ENCODE assay signal across 8 mouse cellular contexts in the genomic region with DNA sequence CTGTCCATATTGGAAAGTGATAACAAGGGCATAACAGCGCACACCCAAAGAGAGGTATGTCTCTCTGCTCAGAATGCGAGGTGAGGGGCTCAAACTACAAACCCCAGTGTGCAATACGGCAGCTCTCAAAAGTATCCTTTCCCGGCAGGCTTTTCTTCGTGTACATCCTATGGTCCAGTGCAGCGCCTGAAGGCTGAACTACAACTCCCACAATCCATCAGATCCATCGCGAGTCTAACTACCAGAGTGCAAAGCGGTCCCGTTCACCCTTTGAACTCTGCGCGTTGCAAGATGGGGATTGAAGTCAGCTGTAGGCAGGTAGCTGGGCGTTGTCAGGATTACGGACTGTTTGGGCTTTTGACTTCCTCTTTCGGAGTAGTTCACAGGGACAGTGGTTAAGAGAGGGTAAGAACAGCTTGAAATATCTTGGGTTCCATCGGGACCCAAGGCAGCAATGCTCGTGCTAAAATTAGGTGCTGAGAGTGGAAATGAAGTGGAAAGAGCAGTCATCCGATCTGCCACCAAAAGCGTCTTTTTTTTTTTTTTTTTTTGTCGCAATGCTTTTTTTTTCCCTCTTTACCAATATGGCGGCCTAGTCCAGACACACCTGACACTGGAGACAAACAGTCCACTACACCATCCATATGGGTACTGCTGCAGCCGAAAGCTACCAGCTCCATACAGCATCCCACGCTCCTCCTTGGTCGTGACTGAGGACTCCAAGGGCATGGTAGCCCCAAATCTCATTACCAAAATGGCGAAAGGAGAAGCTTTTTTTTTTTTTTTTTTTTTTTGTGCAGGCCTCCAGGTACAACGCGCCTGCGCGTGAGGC. TPM values are rescaled to one million over a fixed set of nuclear protein-coding genes. Genes with fewer than 3 reads are reported as not detected.
DNase-seq lines count a peak whose midpoint lies in the region; TF ChIP-seq lines count a peak whose summit lies in the region.

No protein-coding gene starts in this region.

- no peaks in the 10 kb centered on the region for H3K4me1 ChIP-seq in cortical plate, adult 2 months (ENCODE audit: control insufficient read depth, insufficient read depth, low read length)
- peaks cover 36% of the 10 kb centered on the region for H3K4me1 ChIP-seq in megakaryocyte, embryonic 14.5 days

- TF ChIP-seq POLR2A in cortical plate, adult 2 months (IDR thresholded peaks at IDR 0.05; ENCODE audit: extremely low read depth, insufficient read depth, low read length), result peak; percentile 90

- TF ChIP-seq CTCF in cortical plate, adult 2 months (IDR thresholded peaks at IDR 0.05; ENCODE audit: extremely low read depth, insufficient read depth, low read length), result no peak

- H3K27me3 ChIP-seq in megakaryocyte, embryonic 14.5 days (replicated peaks), result peaks cover 22% of the 10 kb centered on the region

- H3K36me3 ChIP-seq in megakaryocyte, embryonic 14.5 days (replicated peaks; ENCODE audit: low read length), result peaks cover 15% of the 10 kb centered on the region

- H3K9me3 ChIP-seq in megakaryocyte, embryonic 14.5 days, result no peaks in the 10 kb centered on the region

- H3K27ac ChIP-seq in cortical plate, adult 2 months (ENCODE audit: insufficient read depth, low read length), result peak overlapping the region; percentile 87

- H3K4me3 ChIP-seq in cortical plate, adult 2 months (ENCODE audit: insufficient read depth, low read length), result peak overlapping the region; percentile 46
- peak overlapping the region; percentile 98 for H3K4me3 ChIP-seq in megakaryocyte, embryonic 14.5 days (replicated peaks)

- DNase-seq in adipocyte (ENCODE audit: low spot score), result peak; percentile 99
- DNase-seq in gastrocnemius, adult 8-10 months (ENCODE audit: low spot score in 2 of 2), result peak; percentile 91 to 94
- DNase-seq in hindlimb bud, embryonic 11.5 days (ENCODE audit: extremely low spot score, low read depth, low spot score), result peak; percentile 99
- peak; percentile 85 to 99 for DNase-seq in left cerebral cortex, adult 8-10 months (ENCODE audit: low spot score in 2 of 2)
- DNase-seq in right cerebral cortex, postnatal 10 days (ENCODE audit: low spot score in 2 of 2), result peak; percentile 97 to 99
- DNase-seq in urinary bladder, postnatal 4 days (ENCODE audit: low spot score in 2 of 2), result peak; percentile 89 to 90

RNA-seq across cellular contexts. Expression of gene Phf12, which starts 0.7 kb away (rescaled TPM):
- 37.7 and 43.2 TPM in 2 replicates for polyA plus RNA-seq in cortical plate, adult 2 months (2012; rRNA removed)
- 10 to 100 TPM; 13.1 to 15.1 (median 13.8) TPM for total RNA-seq in gastrocnemius, adult 8-10 months (2022)
- total RNA-seq in left cerebral cortex, adult 8-10 months (2022), result 10 to 100 TPM; 51.9 to 59.2 (median 56.2) TPM
- polyA plus RNA-seq in megakaryocyte, embryonic 14.5 days (2012; ENCODE audit: insufficient read depth, low replicate concordance), result 75.4 and 178 TPM in 2 replicates

RNA-seq across cellular contexts. Expression of gene Dhrs13, which starts 50.3 kb away (rescaled TPM):
- 5.7 and 7.1 TPM in 2 replicates for polyA plus RNA-seq in cortical plate, adult 2 months (2012; rRNA removed)
- under 1 TPM; 0.63 to 0.99 (median 0.79) TPM for total RNA-seq in gastrocnemius, adult 8-10 months (2022)
- total RNA-seq in left cerebral cortex, adult 8-10 months (2022), result 1 to 10 TPM; 7.1 to 8.9 (median 8.2) TPM
- polyA plus RNA-seq in megakaryocyte, embryonic 14.5 days (2012; ENCODE audit: insufficient read depth, low replicate concordance), result 5.9 and 7.0 TPM in 2 replicates

RNA-seq across cellular contexts. Expression of gene Sez6, which starts 51.2 kb away (rescaled TPM):
- 97.4 and 109 TPM in 2 replicates for polyA plus RNA-seq in cortical plate, adult 2 months (2012; rRNA removed)
- total RNA-seq in gastrocnemius, adult 8-10 months (2022), result under 1 TPM in 3 of 4 experiments, not detected in 1; 0.21 to 0.29 (median 0.24) TPM
- total RNA-seq in left cerebral cortex, adult 8-10 months (2022), result 100 to 1,000 TPM; 184 to 230 (median 207) TPM
- polyA plus RNA-seq in megakaryocyte, embryonic 14.5 days (2012; ENCODE audit: insufficient read depth, low replicate concordance), result not detected in 2 replicates

RNA-seq across cellular contexts. Expression of gene Flot2, which starts 55.9 kb away (rescaled TPM):
- 163 and 170 TPM in 2 replicates for polyA plus RNA-seq in cortical plate, adult 2 months (2012; rRNA removed)
- total RNA-seq in gastrocnemius, adult 8-10 months (2022), result 10 to 100 TPM; 43.7 to 49.7 (median 48.6) TPM
- total RNA-seq in left cerebral cortex, adult 8-10 months (2022), result 10 to 100 TPM; 84.8 to 90.2 (median 86.9) TPM
- 2.2 and 9.5 TPM in 2 replicates for polyA plus RNA-seq in megakaryocyte, embryonic 14.5 days (2012; ENCODE audit: insufficient read depth, low replicate concordance)

Comparison
In these comparisons a context has a peak if more than half of its experiments do, and no peak if none do; other contexts are left out.
1. Peak in every context shown above with its lines: DNase-seq, H3K4me3 ChIP-seq and H3K27ac ChIP-seq.
2. RNA of gene Dhrs13, which starts 50.3 kb away (total RNA-seq): 7.1 to 8.9 TPM in left cerebral cortex, adult 8-10 months; 0.63 to 0.99 TPM in gastrocnemius, adult 8-10 months; every median in the first group is over 4 times any median in the second.
3. RNA of gene Sez6, which starts 51.2 kb away (total RNA-seq): 184 to 230 TPM in left cerebral cortex, adult 8-10 months; 0.21 to 0.29 TPM in gastrocnemius, adult 8-10 months; every median in the first group is over 100 times any median in the second.